Mouse (Mus musculus) macrophage (primary cell): Measurements from ENCODE around the gene Trappc2. TPM values are rescaled to one million over a fixed set of nuclear protein-coding genes. Genes with fewer than 3 reads are reported as not detected.

Source experiments
- H3K27ac ChIP-seq: fragments of 350-480 bp; formaldehyde crosslinking; 2 replicates; pipeline ENCODE4 v1.9.0; 2021
- H3K36me3 ChIP-seq: fragments of 350-480 bp; formaldehyde crosslinking; 2 replicates; pipeline ENCODE4 v1.9.0; 2021; ENCODE audit errors: inconsistent target
- H3K4me3 ChIP-seq: fragments of 350-480 bp; formaldehyde crosslinking; 2 replicates; pipeline ENCODE4 v1.9.0; 2021; ENCODE audit errors: inconsistent target
- H3K79me2 ChIP-seq: fragments of 350-480 bp; formaldehyde crosslinking; 2 replicates; pipeline ENCODE4 v1.9.0; 2021; ENCODE audit errors: inconsistent target
- WGBS: methylation state at CpG from one replicate; pipeline ENCODE4 v1.1.7; 2026; ENCODE audit warnings: inconsistent platforms; ENCODE audit not compliant: missing documents; 5-methylcytosine and 5-hydroxymethylcytosine counted together
- polyA plus RNA-seq: library from polyadenylated mRNA; stranded (reverse); fragments of 250-400 nt; gene quantifications from 3 replicates; pipeline ENCODE4 v1.2.4, GENCODE M21; 2018; ENCODE audit warnings: inconsistent platforms
- total RNA-seq, 78 experiments: library from RNA; depleted of rRNA; stranded (reverse); fragments of 250-400 nt; gene quantifications; 1 replicate in 9 of 78; 2 replicates in 24 of 78; 3 replicates in 43 of 78; 4 replicates in 2 of 78; pipeline ENCODE4 v1.2.4; 2018; ENCODE audit warnings: inconsistent platforms in 56 of 78

Trappc2 gene
- 10 to 100 TPM in 1 of 26 experiments, 1 to 10 TPM in 25; 1.1 to 11.0 (median 4.0) TPM for total RNA-seq (2018; cell fraction: chromatin; rRNA removed)
- total RNA-seq (2018; cell fraction: cytosol; rRNA removed): 10 to 100 TPM; 10.0 to 17.0 (median 13.0) TPM
- total RNA-seq (2018; cell fraction: nucleus; rRNA removed): 10 to 100 TPM in 8 of 26 experiments, 1 to 10 TPM in 18; 2.9 to 14.3 (median 6.0) TPM
- 12.6 to 21.8 TPM (median 18.8 TPM) in 3 replicates for polyA plus RNA-seq

GRCm38 (mm10) chrX:166440036-166440615 is at the start of gene Trappc2:
Gene Trappc2, plus strand, starts transcription at chrX:166440574.
- peak within 1 kb of the TSS; percentile 27; the same call in 1 of the 2 replicates for H3K27ac ChIP-seq
- no peaks in the 10 kb centered on the region for H3K36me3 ChIP-seq
- peak within 1 kb of the TSS; percentile 64 for H3K4me3 ChIP-seq
- WGBS: 20% methylated on average over 36 of the region's 36 CpGs
- H3K79me2 ChIP-seq: no peaks in the 10 kb centered on the region

- no peaks in the 10 kb centered on the region for H3K36me3 ChIP-seq
- H3K79me2 ChIP-seq: no peaks in the 10 kb centered on the region
- H3K4me3 ChIP-seq: no peak overlapping the region
- 83% methylated on average over 1 of the region's 1 CpGs for WGBS
- no peak overlapping the region for H3K27ac ChIP-seq
Measured at GRCm38 (mm10) chrX:166393753-166394152, 46.6 kb upstream of the Trappc2 start.

GRCm38 (mm10) chrX:166407865-166408264 is 32.5 kb upstream of the Trappc2 start:
- Histone ChIP-seq H3K36me3 (no peaks in the 10 kb centered on the region), H3K79me2 (no peaks in the 10 kb centered on the region)

GRCm38 (mm10) chrX:166416196-166416595 is 24.2 kb upstream of the Trappc2 start:
- Histone ChIP-seq H3K27ac (no peak overlapping the region), H3K79me2 (no peaks in the 10 kb centered on the region), H3K36me3 (no peaks in the 10 kb centered on the region), H3K4me3 (no peak overlapping the region)
- WGBS: no CpG with 5 or more reads among the region's 6 CpGs

More at GRCm38 (mm10) chrX:166407865-166408264, 32.5 kb upstream of the Trappc2 start:
- no peak overlapping the region for H3K4me3 ChIP-seq
- H3K27ac ChIP-seq: no peak overlapping the region

GRCm38 (mm10) chrX:166434812-166435211 is 5.6 kb upstream of the Trappc2 start:
- H3K36me3 ChIP-seq: no peaks in the 10 kb centered on the region
- H3K79me2 ChIP-seq: no peaks in the 10 kb centered on the region
- WGBS: 100% methylated on average over 2 of the region's 2 CpGs
- H3K4me3 ChIP-seq: no peak overlapping the region
- no peak overlapping the region for H3K27ac ChIP-seq

GRCm38 (mm10) chrX:166440616-166441063 is 266 bp downstream of the Trappc2 start, which contains the start of gene Ofd1:
Gene Ofd1, minus strand, starts transcription at chrX:166440704.
- Histone ChIP-seq H3K79me2 (no peaks in the 10 kb centered on the region), H3K36me3 (no peaks in the 10 kb centered on the region), H3K4me3 (peak within 1 kb of the TSS; percentile 64), H3K27ac (peak within 1 kb of the TSS; percentile 27; the same call in 1 of the 2 replicates)
- WGBS: 21% methylated on average over 44 of the region's 44 CpGs

GRCm38 (mm10) chrX:166444552-166444951 is 4.2 kb downstream of the Trappc2 start:
- H3K27ac ChIP-seq: no peak overlapping the region
- no peaks in the 10 kb centered on the region for H3K79me2 ChIP-seq
- H3K36me3 ChIP-seq: no peaks in the 10 kb centered on the region
- H3K4me3 ChIP-seq: no peak overlapping the region
- 84% methylated on average over 3 of the region's 3 CpGs for WGBS

GRCm38 (mm10) chrX:166453532-166453931 is 13.2 kb downstream of the Trappc2 start:
- no peaks in the 10 kb centered on the region for H3K36me3 ChIP-seq
- H3K4me3 ChIP-seq: no peak overlapping the region
- 66% methylated on average over 6 of the region's 6 CpGs for WGBS
- no peak overlapping the region for H3K27ac ChIP-seq
- H3K79me2 ChIP-seq: peaks cover 5% of the 10 kb centered on the region; the same call in 1 of the 2 replicates

- Histone ChIP-seq H3K27ac (no peak overlapping the region), H3K36me3 (no peaks in the 10 kb centered on the region), H3K79me2 (peaks cover 13% of the 10 kb centered on the region; the same call in 1 of the 2 replicates), H3K4me3 (no peak overlapping the region)
- 80% methylated on average over 1 of the region's 3 CpGs for WGBS
Measured at GRCm38 (mm10) chrX:166454331-166454730, 14.0 kb downstream of the Trappc2 start.

- H3K27ac ChIP-seq: no peak overlapping the region
- no peaks in the 10 kb centered on the region for H3K36me3 ChIP-seq
- 83% methylated on average over 1 of the region's 1 CpGs for WGBS
- peaks cover 25% of the 10 kb centered on the region; the same call in 1 of the 2 replicates for H3K79me2 ChIP-seq
- no peak overlapping the region for H3K4me3 ChIP-seq
Measured at GRCm38 (mm10) chrX:166455525-166455924, 15.2 kb downstream of the Trappc2 start.

GRCm38 (mm10) chrX:166468321-166468720 is 27.9 kb downstream of the Trappc2 start:
- Histone ChIP-seq H3K27ac (no peak overlapping the region), H3K4me3 (no peak overlapping the region)
- WGBS: 87% methylated on average over 5 of the region's 7 CpGs

GRCm38 (mm10) chrX:166472612-166473011 is 32.2 kb downstream of the Trappc2 start:
- Histone ChIP-seq H3K79me2 (peaks cover 100% of the 10 kb centered on the region), H3K36me3 (no peaks in the 10 kb centered on the region), H3K4me3 (no peak overlapping the region), H3K27ac (no peak overlapping the region)
- 90% methylated on average over 6 of the region's 6 CpGs for WGBS

More at GRCm38 (mm10) chrX:166468321-166468720, 27.9 kb downstream of the Trappc2 start:
- Histone ChIP-seq H3K36me3 (no peaks in the 10 kb centered on the region), H3K79me2 (peaks cover 99% of the 10 kb centered on the region)

GRCm38 (mm10) chrX:166477393-166477792 is 37.0 kb downstream of the Trappc2 start:
- WGBS: 89% methylated on average over 6 of the region's 6 CpGs
- Histone ChIP-seq H3K27ac (no peak overlapping the region), H3K79me2 (peaks cover 69% of the 10 kb centered on the region), H3K36me3 (no peaks in the 10 kb centered on the region), H3K4me3 (no peak overlapping the region)

- 26% methylated on average over 24 of the region's 28 CpGs for WGBS
- Histone ChIP-seq H3K27ac (peak overlapping the region; percentile 57), H3K36me3 (no peaks in the 10 kb centered on the region), H3K79me2 (peaks cover 55% of the 10 kb centered on the region), H3K4me3 (peak overlapping the region; percentile 71)
Measured at GRCm38 (mm10) chrX:166478631-166479364, 38.4 kb downstream of the Trappc2 start.
